Mouse (Mus musculus): Measurements from ENCODE around the gene Zfyve21.

DNA sequence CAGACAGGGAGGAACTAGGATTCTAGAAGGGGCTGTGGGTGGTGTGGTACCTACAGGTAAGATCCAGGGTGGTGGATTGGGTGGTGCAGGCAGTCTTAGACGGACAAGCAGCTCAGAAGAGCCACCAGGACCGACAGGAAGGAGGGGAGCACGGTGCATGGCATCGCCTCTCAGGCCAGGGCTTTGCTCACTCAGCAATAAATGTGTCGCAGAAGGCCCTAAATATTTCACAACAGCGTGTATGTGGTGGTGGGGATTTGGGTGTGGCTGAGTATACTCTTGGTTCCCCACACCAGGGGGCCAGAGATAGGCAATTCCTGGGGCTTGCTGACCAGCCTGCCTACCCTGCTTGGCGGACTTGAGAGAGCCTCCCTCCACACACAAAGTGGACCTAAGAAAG, 6.7 kb downstream of the Zfyve21 start:
- TF ChIP-seq CTCF (IDR thresholded peaks at IDR 0.05) (no peak), POLR2A (IDR thresholded peaks at IDR 0.05; ENCODE audit: insufficient read depth, low read depth, low read length) (no peak)

Data from heart, adult 2 months (tissue).